Mouse (Mus musculus) CH12.LX (cell line): ENCODE results near the gene Afdn.

Source experiments
- CTCF ChIP-seq, 2 experiments: IDR thresholded peaks in 1 of 2; conservative IDR thresholded peaks in 1 of 2; 2 replicates each; pipeline ENCODE4 v1.5.1; 2011 to 2012; ENCODE audit warnings: low read depth in 2 of 2, low read length in 2 of 2, improper control_type of control experiment in 1 of 2, inconsistent platforms in 1 of 2, mild to moderate bottlenecking in 1 of 2, moderate library complexity in 1 of 2
- ELF1 ChIP-seq: IDR thresholded peaks from 2 replicates; pipeline ENCODE4 v1.6.1; 2014; ENCODE audit warnings: low read depth, mild to moderate bottlenecking, inconsistent platforms, low read length, improper control_type of control experiment

GRCm38 (mm10) chr17:13874245-13874644, 113.9 kb downstream of the Afdn start:
- TF ChIP-seq CTCF (conservative IDR thresholded peaks at IDR 0.05 in 1 of 2, IDR thresholded peaks at IDR 0.05 in 1 of 2; ENCODE audit: low read depth in 2 of 2, low read length in 2 of 2) (no peak), ELF1 (no peak)
